8 mouse cellular contexts compared by ENCODE assay signal in genomic region chr17:29548994-29549393, GRCm38 (mm10). TPM values are rescaled to one million over a fixed set of nuclear protein-coding genes. Genes with fewer than 3 reads are reported as not detected.
DNase-seq lines count a peak whose midpoint lies in the region; ATAC-seq and TF ChIP-seq lines count a peak whose summit lies in the region.

No protein-coding gene starts in this region.

- H3K4me1 ChIP-seq in heart, embryonic 14.5 days (ENCODE audit: control insufficient read depth in 2 of 2, insufficient read depth in 2 of 2, low read length in 2 of 2): peaks cover 9 to 17% of the 10 kb centered on the region in 2 experiments
- H3K4me1 ChIP-seq in intestine, embryonic 14.5 days (replicated peaks; ENCODE audit: control insufficient read depth, insufficient read depth, low read length): peaks cover 12% of the 10 kb centered on the region
- peaks cover 14% of the 10 kb centered on the region for H3K4me1 ChIP-seq in midbrain, embryonic 14.5 days (ENCODE audit: control insufficient read depth, insufficient read depth, low read length)

- peak overlapping the region in 1 of 2 experiments; percentile 79; a peak in 2 of 4 replicates for H3K4me3 ChIP-seq in heart, embryonic 14.5 days (ENCODE audit: control insufficient read depth in 1 of 2, insufficient read depth in 1 of 2, low read depth in 1 of 2, low read length in 2 of 2)
- no peak overlapping the region for H3K4me3 ChIP-seq in intestine, embryonic 14.5 days (ENCODE audit: low read depth, low read length)
- no peak overlapping the region for H3K4me3 ChIP-seq in midbrain, embryonic 14.5 days (replicated peaks; ENCODE audit: low read depth, low read length)
- no peak overlapping the region for H3K4me3 ChIP-seq in left cerebral cortex, adult 2 months

- peak overlapping the region; percentile 87 for H3K4me2 ChIP-seq in heart, embryonic 14.5 days (ENCODE audit: low read length)
- H3K4me2 ChIP-seq in intestine, embryonic 14.5 days (ENCODE audit: low read length): peak overlapping the region; percentile 78
- peak overlapping the region; percentile 92 for H3K4me2 ChIP-seq in midbrain, embryonic 14.5 days (ENCODE audit: low read length)

- intact Hi-C loops in left cerebral cortex, adult 2 months (cut with DNase I): no loop called here

- 52% methylated on average over 8 of the region's 8 CpGs for WGBS in heart, embryonic 14.5 days
- WGBS in intestine, embryonic 14.5 days: 55% methylated on average over 8 of the region's 8 CpGs
- 53% methylated on average over 8 of the region's 8 CpGs for WGBS in midbrain, embryonic 14.5 days

- H3K9me3 ChIP-seq in heart, embryonic 14.5 days (ENCODE audit: control insufficient read depth, low read length): no peaks in the 10 kb centered on the region
- no peaks in the 10 kb centered on the region for H3K9me3 ChIP-seq in intestine, embryonic 14.5 days (ENCODE audit: control insufficient read depth, low read length)
- no peaks in the 10 kb centered on the region for H3K9me3 ChIP-seq in midbrain, embryonic 14.5 days (ENCODE audit: control insufficient read depth, low read length)

- H3K27me3 ChIP-seq in heart, embryonic 14.5 days (ENCODE audit: control insufficient read depth, insufficient read depth, low read length): no peaks in the 10 kb centered on the region
- H3K27me3 ChIP-seq in intestine, embryonic 14.5 days (replicated peaks; ENCODE audit: control insufficient read depth, insufficient read depth, low read length): no peaks in the 10 kb centered on the region
- H3K27me3 ChIP-seq in midbrain, embryonic 14.5 days (ENCODE audit: control insufficient read depth, insufficient read depth, low read length): no peaks in the 10 kb centered on the region

- H3K36me3 ChIP-seq in heart, embryonic 14.5 days (ENCODE audit: control insufficient read depth, insufficient read depth, low read length): no peaks in the 10 kb centered on the region
- no peaks in the 10 kb centered on the region for H3K36me3 ChIP-seq in intestine, embryonic 14.5 days (ENCODE audit: control insufficient read depth, insufficient read depth, low read length)
- H3K36me3 ChIP-seq in midbrain, embryonic 14.5 days (ENCODE audit: control insufficient read depth, insufficient read depth, low read length): no peaks in the 10 kb centered on the region

- no peak for ATAC-seq in heart, embryonic 14.5 days (ENCODE audit: insufficient number of reproducible peaks, insufficient read depth, low FRiP score, low read depth)
- ATAC-seq in common myeloid progenitor, adult 5-6 weeks (replicated peaks; ENCODE audit: low read depth, poor library complexity, severe bottlenecking): peak; percentile 57
- peak; percentile 44 for ATAC-seq in intestine, embryonic 14.5 days (replicated peaks; ENCODE audit: low FRiP score, low TSS enrichment, low read depth)
- peak; percentile 49 for ATAC-seq in midbrain, embryonic 14.5 days (ENCODE audit: low FRiP score, low TSS enrichment)
- ATAC-seq in frontal cortex, adult (ENCODE audit: low TSS enrichment): no peak

- no peak overlapping the region for H3K9ac ChIP-seq in heart, embryonic 14.5 days (ENCODE audit: low read length)
- no peak overlapping the region for H3K9ac ChIP-seq in intestine, embryonic 14.5 days (ENCODE audit: low read length)
- H3K9ac ChIP-seq in midbrain, embryonic 14.5 days (replicated peaks; ENCODE audit: low read length): no peak overlapping the region

- no peak overlapping the region for H3K27ac ChIP-seq in heart, embryonic 14.5 days (replicated peaks in 1 of 2; ENCODE audit: control insufficient read depth in 1 of 2, insufficient read depth in 1 of 2, low read depth in 2 of 2, low read length in 2 of 2)
- no peak overlapping the region for H3K27ac ChIP-seq in intestine, embryonic 14.5 days (ENCODE audit: low read depth)
- H3K27ac ChIP-seq in midbrain, embryonic 14.5 days (replicated peaks; ENCODE audit: low read depth, low read length): no peak overlapping the region
- no peak overlapping the region for H3K27ac ChIP-seq in left cerebral cortex, adult 2 months

- TF ChIP-seq CTCF in left cerebral cortex, adult 2 months (IDR thresholded peaks at IDR 0.05): no peak; the same call in 1 of the 2 replicates

- DNase-seq in heart, adult 18-20 months: no peak
- no peak for DNase-seq in intestine, embryonic 14.5 days (ENCODE audit: low spot score)
- DNase-seq in midbrain, embryonic 14.5 days: peak; percentile 7
- DNase-seq in left cerebral cortex, adult 2 months (ENCODE audit: extremely low spot score in 1 of 2, low spot score in 2 of 2): no peak
- DNase-seq in adrenal gland, postnatal 36 days: no peak

RNA-seq across cellular contexts. Expression of gene Gm17657, which starts 0.4 kb away (rescaled TPM):
- polyA plus RNA-seq in heart, embryonic 14.5 days (2014; fragmentation: Nextera tagmentation; extraction: Ambion mirVana): not detected in 2 replicates
- not detected for total RNA-seq in heart, adult 18-20 months (2021)
- not detected in 2 replicates for total RNA-seq in common myeloid progenitor, adult 5-6 weeks (2017)
- polyA plus RNA-seq in intestine, embryonic 14.5 days (2014; fragmentation: Nextera tagmentation; extraction: Ambion mirVana): not detected in 2 replicates
- not detected in 2 replicates for polyA plus RNA-seq in midbrain, embryonic 14.5 days (2014; fragmentation: Nextera tagmentation; extraction: Ambion mirVana)
- not detected for total RNA-seq in left cerebral cortex, adult 2 months (2021)
- not detected for total RNA-seq in adrenal gland, postnatal 36 days (2021)

RNA-seq across cellular contexts. Expression of gene Tbc1d22b, which starts 0.6 kb away (rescaled TPM):
- polyA plus RNA-seq in heart, embryonic 14.5 days (2014; fragmentation: Nextera tagmentation; extraction: Ambion mirVana): 8.1 and 10.2 TPM in 2 replicates
- 10 to 100 TPM; 12.5 to 13.3 TPM for total RNA-seq in heart, adult 18-20 months (2021)
- 7.0 and 9.6 TPM in 2 replicates for total RNA-seq in common myeloid progenitor, adult 5-6 weeks (2017)
- 13.9 and 14.0 TPM in 2 replicates for polyA plus RNA-seq in intestine, embryonic 14.5 days (2014; fragmentation: Nextera tagmentation; extraction: Ambion mirVana)
- 25.8 and 27.7 TPM in 2 replicates for polyA plus RNA-seq in midbrain, embryonic 14.5 days (2014; fragmentation: Nextera tagmentation; extraction: Ambion mirVana)
- 10 to 100 TPM; 39.7 to 40.8 TPM for total RNA-seq in left cerebral cortex, adult 2 months (2021)
- total RNA-seq in adrenal gland, postnatal 36 days (2021): 10 to 100 TPM; 24.6 to 28.3 TPM

RNA-seq across cellular contexts. Expression of gene Tmem217, which starts 3.2 kb away (rescaled TPM):
- polyA plus RNA-seq in heart, embryonic 14.5 days (2014; fragmentation: Nextera tagmentation; extraction: Ambion mirVana): 0.41 TPM in 1 of 2 replicates, not detected in the other
- not detected for total RNA-seq in heart, adult 18-20 months (2021)
- total RNA-seq in common myeloid progenitor, adult 5-6 weeks (2017): 0.05 TPM in 1 of 2 replicates, not detected in the other
- polyA plus RNA-seq in intestine, embryonic 14.5 days (2014; fragmentation: Nextera tagmentation; extraction: Ambion mirVana): 0.30 and 0.39 TPM in 2 replicates
- 0.43 and 0.49 TPM in 2 replicates for polyA plus RNA-seq in midbrain, embryonic 14.5 days (2014; fragmentation: Nextera tagmentation; extraction: Ambion mirVana)
- total RNA-seq in left cerebral cortex, adult 2 months (2021): not detected
- total RNA-seq in adrenal gland, postnatal 36 days (2021): not detected

RNA-seq across cellular contexts. Expression of gene Pim1, which starts 58.4 kb away (rescaled TPM):
- polyA plus RNA-seq in heart, embryonic 14.5 days (2014; fragmentation: Nextera tagmentation; extraction: Ambion mirVana): 14.1 and 16.5 TPM in 2 replicates
- total RNA-seq in heart, adult 18-20 months (2021): 10 to 100 TPM; 12.7 to 21.2 TPM
- 205 and 249 TPM in 2 replicates for total RNA-seq in common myeloid progenitor, adult 5-6 weeks (2017)
- polyA plus RNA-seq in intestine, embryonic 14.5 days (2014; fragmentation: Nextera tagmentation; extraction: Ambion mirVana): 13.3 and 13.6 TPM in 2 replicates
- 10.1 and 10.3 TPM in 2 replicates for polyA plus RNA-seq in midbrain, embryonic 14.5 days (2014; fragmentation: Nextera tagmentation; extraction: Ambion mirVana)
- 10 to 100 TPM in 1 of 2 experiments, 1 to 10 TPM in 1; 9.2 to 13.6 TPM for total RNA-seq in left cerebral cortex, adult 2 months (2021)
- total RNA-seq in adrenal gland, postnatal 36 days (2021): 100 to 1,000 TPM; 162 to 206 TPM

Comparison
In these comparisons a context has a peak if more than half of its experiments do, and no peak if none do; other contexts are left out.
1. ATAC-seq: peak in common myeloid progenitor, adult 5-6 weeks (single experiment), intestine, embryonic 14.5 days (single experiment) and midbrain, embryonic 14.5 days (single experiment); none in heart, embryonic 14.5 days (single experiment) and frontal cortex, adult (single experiment).
2. Peak in every context shown above with its lines, with median percentiles within 50 percentile points of each other: H3K4me2 ChIP-seq.